Mouse (Mus musculus): ENCODE measurements around the gene Pkig.
"Not testable (repeated sequence)": the region's sequence is repeated elsewhere in the genome, so short reads cannot be mapped to it uniquely, and the experiment has no call there.

Gene Pkig

GRCm38 (mm10) chr2:163657975-163658886 is at the start of gene Pkig:
Gene Pkig (plus strand): TSS chr2:163658386.
- DNase-seq (ENCODE audit: extremely low read depth, low read depth), result peak; percentile 51

GRCm38 (mm10) chr2:163609281-163609975 is 48.8 kb upstream of the Pkig start:
- no peak for DNase-seq (ENCODE audit: extremely low read depth, low read depth)

DNA sequence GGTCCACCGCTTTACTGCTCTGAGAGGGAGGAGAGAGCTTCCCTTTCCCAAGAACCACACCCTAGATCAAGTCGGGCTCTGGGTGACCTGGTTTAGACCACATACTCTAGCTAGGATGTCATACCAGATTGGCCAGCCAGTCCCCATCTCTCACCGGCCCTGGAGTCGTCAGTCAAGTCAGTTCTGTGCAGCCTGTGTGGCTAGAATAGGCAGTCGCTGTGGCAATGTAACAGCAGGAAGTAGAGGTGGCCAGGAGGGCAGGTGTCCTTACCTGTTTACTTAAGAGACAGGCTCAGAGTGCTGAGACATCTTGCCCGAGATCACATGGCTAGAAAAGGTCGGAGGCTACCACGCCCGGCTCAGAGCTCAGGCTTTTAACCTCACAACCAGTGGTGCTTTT is 47.0 kb upstream of the Pkig start:
- no peak for DNase-seq (ENCODE audit: extremely low read depth, low read depth)

DNA sequence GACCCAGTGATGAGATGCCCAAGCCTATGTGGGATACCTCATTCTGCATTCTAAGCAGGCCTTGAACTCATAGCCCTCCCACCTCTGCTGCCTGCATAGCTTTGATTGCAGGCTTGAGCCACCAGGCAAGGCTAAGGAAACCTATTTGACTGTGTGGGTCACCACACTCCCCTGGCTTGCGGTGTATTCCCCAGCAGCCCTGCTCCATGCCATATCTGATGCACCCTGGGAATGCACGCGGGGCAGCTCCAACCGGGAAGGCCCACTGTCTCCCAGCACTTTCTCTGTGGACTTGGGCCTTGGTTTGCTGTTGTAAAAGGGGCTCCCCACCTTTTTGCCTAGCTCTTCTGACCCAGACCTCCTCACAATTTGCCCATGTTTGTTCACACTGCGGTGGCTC is 45.0 kb upstream of the Pkig start:
- no peak for DNase-seq (ENCODE audit: extremely low read depth, low read depth)

DNA sequence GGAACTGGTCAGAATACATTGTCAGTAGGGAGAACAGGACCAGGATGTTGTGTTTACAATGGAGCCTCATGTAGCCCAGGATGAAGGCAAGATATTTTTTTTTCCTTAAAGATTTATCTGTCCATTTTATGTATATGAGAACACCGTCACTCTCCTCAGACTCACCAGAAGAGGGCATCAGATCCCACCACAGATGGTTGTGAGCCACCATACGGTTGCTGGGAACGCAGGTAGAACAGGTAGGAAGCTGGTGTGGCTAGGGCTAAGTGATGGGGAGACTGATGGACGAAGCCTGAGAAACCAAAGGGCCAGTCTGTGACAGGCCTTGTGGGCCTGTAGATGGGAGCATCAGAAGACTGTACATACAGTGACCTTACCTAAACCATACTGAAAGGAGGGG is 44.2 kb upstream of the Pkig start:
- DNase-seq (ENCODE audit: extremely low read depth, low read depth), result no peak

DNA sequence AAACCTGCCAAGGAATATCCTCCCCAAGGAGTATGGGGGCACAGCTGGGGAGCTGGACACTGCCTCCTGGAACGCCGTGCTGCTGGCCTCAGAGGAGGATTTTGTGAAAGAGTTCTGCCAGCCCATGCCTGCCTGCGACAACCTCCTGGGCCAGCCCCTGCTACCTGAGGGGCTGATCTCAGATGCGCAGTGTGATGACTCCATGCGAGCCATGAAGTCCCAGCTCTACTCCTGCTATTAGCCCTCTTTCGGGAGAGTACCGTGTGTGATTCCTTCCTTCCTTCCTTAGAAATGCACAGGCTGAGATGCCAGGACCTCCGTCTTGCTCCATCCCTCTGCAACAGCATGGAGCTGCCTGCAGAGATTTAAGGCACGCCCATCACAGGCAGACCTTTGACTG is 42.8 kb upstream of the Pkig start:
- no peak for DNase-seq (ENCODE audit: extremely low read depth, low read depth)

- no peak for DNase-seq (ENCODE audit: extremely low read depth, low read depth)
These were observed 42.1 kb upstream of the Pkig start for GRCm38 (mm10) chr2:163615906-163616651.

- DNase-seq (ENCODE audit: extremely low read depth, low read depth), result no peak
These were observed 41.4 kb upstream of the Pkig start for GRCm38 (mm10) chr2:163616652-163617227.

DNA sequence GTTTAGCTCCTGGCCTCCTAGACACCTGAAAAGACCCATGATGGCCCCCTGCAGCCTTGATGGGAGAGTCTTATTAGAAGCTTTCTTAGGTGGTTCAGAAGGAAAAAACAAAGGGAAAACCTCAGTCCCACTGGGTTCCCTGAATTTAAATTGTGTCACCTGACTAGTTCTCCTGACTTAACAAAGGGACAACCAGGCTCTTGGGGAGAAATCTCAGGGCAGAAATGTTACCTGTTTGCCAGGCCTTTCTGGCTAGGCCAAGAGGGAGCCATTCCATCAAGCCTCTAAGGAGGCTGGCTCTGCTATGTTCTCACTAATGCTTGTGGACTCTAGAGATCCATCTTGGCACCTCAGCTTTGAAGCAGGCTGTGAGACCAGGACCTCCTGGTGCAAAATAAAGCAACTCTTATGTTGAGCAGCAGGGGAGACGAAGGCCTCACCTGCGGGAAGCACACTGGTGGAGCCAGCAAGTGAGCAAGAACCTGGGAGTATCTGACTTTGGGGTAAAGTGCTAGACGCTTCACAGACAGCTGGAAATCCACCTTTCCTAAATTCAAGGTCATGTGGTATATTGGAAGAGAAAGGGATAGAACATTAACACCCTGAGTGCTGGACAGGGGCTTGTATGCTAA is 40.8 kb upstream of the Pkig start:
- DNase-seq (ENCODE audit: extremely low read depth, low read depth), result no peak

DNA sequence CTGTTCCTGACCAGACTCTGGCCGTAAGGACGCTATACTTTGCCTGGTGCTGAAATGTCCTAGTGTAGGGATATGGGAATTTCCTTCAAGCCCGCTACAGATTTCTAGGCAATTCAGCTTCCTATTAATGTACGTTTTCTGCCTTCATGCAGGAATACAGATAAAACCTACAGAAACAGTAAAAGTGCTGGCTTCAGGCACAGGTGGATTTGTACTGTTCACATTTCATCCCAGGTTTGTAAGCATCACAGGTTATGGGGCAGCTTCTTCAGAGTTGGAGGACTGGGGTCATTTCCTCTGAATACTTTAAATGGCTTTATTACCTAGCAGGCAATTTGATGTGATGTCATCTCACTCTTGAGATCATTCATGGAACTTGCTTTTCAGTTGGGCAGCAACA is 40.3 kb upstream of the Pkig start:
- no peak for DNase-seq (ENCODE audit: extremely low read depth, low read depth)

GRCm38 (mm10) chr2:163620451-163620850 is 37.7 kb upstream of the Pkig start:
- no peak for DNase-seq (ENCODE audit: extremely low read depth, low read depth)

- not testable (repeated sequence) for DNase-seq (ENCODE audit: extremely low read depth, low read depth)
These were observed 36.8 kb upstream of the Pkig start for GRCm38 (mm10) chr2:163621401-163621800.

DNA sequence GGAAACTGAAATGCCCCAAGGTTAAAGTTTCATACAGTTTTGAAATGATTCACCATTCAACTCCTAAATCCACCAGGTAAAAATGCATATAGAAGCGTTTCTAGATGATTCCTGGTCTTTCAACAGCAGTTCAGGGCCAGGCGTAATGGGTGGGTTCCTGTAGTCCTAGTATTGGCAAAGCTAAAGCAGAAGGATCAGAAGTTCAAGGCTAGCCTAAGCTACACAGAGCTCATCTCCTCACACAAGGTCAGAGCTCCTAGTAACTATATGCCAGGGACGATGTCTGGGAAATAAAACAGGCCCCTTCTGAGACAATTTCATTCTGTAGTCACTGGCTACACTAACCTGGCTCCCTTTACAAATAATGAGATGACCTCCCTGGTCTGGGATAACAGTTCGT is 27.0 kb upstream of the Pkig start:
- DNase-seq (ENCODE audit: extremely low read depth, low read depth), result no peak

GRCm38 (mm10) chr2:163631715-163632114 is 26.5 kb upstream of the Pkig start:
- DNase-seq (ENCODE audit: extremely low read depth, low read depth), result no peak

DNA sequence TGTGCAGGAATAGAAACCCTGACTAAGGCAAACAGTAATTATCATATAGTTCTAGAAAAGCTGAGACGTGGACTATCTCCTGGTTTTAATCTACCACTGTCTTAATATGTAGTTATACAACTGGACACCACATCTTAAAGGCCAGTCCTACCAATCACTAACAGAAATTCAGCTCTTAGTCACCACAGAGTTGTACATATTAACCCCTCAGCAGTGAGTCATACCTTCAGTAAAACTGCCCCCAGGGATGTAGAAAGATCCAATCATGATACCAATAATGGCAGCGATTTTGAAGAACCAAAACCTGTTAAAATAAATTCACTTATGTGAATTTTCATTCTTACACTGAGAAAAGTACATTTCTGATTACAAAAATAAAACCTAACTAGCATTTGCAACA is 24.0 kb upstream of the Pkig start:
- no peak for DNase-seq (ENCODE audit: extremely low read depth, low read depth)

DNA sequence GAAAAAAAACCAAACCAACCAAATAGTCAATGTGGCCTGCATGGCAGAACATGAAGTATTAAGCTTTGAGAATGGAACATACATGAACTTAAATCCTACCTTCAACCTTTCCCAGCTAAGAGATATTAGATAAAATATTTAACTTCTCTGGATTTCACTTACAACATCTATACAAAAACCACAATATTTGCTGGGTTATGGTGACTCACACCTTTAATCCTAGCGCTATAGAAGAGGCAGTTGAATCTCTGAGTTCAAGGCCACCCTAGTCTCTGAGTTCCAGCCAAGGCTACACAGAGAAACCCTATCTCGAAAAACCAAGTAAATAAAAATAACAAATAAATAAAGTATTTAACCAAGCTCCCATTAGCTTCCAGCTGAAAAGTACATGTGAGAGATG is 22.1 kb upstream of the Pkig start:
- DNase-seq (ENCODE audit: extremely low read depth, low read depth), result no peak

GRCm38 (mm10) chr2:163637655-163638266 is 20.4 kb upstream of the Pkig start:
- DNase-seq (ENCODE audit: extremely low read depth, low read depth), result no peak

- DNase-seq (ENCODE audit: extremely low read depth, low read depth), result no peak
These were observed 17.7 kb upstream of the Pkig start for GRCm38 (mm10) chr2:163640493-163640892.

- peak; percentile 66 for DNase-seq (ENCODE audit: extremely low read depth, low read depth)
These were observed 16.5 kb upstream of the Pkig start for GRCm38 (mm10) chr2:163641681-163642080.

GRCm38 (mm10) chr2:163642685-163643575 is 15.3 kb upstream of the Pkig start:
- peak; percentile 95 for DNase-seq (ENCODE audit: extremely low read depth, low read depth)
